Mouse (Mus musculus) myocyte (in vitro differentiated cells): ENCODE measurements around the gene Taf8. TPM values are rescaled to one million over a fixed set of nuclear protein-coding genes. Genes with fewer than 3 reads are reported as not detected.
A peak's percentile ranks its signal among the peaks of the same experiment; 100 is the strongest.

Experiments
- H3K27me3 ChIP-seq: one replicate; pipeline ENCODE4 v1.6.1; 2011; ENCODE audit not compliant: control insufficient read depth, insufficient read depth, insufficient read length
- H3K36me3 ChIP-seq: one replicate; pipeline ENCODE4 v1.6.1; 2011; ENCODE audit not compliant: control insufficient read depth, insufficient read depth
- H3K4me2 ChIP-seq: one replicate; pipeline ENCODE4 v1.6.1; 2011; ENCODE audit warnings: low read depth, control low read depth
- H3K4me3 ChIP-seq: one replicate; pipeline ENCODE4 v1.5.1; 2011; ENCODE audit warnings: mild to moderate bottlenecking, control low read depth, moderate library complexity
- H3K79me2 ChIP-seq: one replicate; pipeline ENCODE4 v1.6.1; 2011; ENCODE audit not compliant: control insufficient read depth, insufficient read depth
- H3ac ChIP-seq: one replicate; pipeline ENCODE4 v1.6.1; 2011; ENCODE audit not compliant: control insufficient read depth, insufficient read length
- CEBPB ChIP-seq: IDR thresholded peaks from 2 replicates; pipeline ENCODE4 v1.6.1; 2011; ENCODE audit warnings: mild to moderate bottlenecking, moderate library complexity; ENCODE audit not compliant: poor library complexity, insufficient read depth, severe bottlenecking
- E2F4 ChIP-seq: IDR thresholded peaks from one replicate; pipeline ENCODE4 v1.6.1; 2011; ENCODE audit warnings: mild to moderate bottlenecking, control low read depth, moderate library complexity; ENCODE audit not compliant: insufficient read depth
- MAX ChIP-seq: IDR thresholded peaks from one replicate; pipeline ENCODE4 v1.6.1; 2011; ENCODE audit warnings: low read depth, mild to moderate bottlenecking, control low read depth
- MYOD1 ChIP-seq, 3 experiments: IDR thresholded peaks; one replicate each; pipeline ENCODE4 v1.6.1; 2011; ENCODE audit warnings: control low read depth in 2 of 3, low read depth in 2 of 3, mild to moderate bottlenecking in 2 of 3, moderate library complexity in 1 of 3; ENCODE audit not compliant: insufficient read length in 2 of 3, control insufficient read depth in 1 of 3
- MYOG ChIP-seq, 3 experiments: IDR thresholded peaks; one replicate each; pipeline ENCODE4 v1.6.1; 2011; ENCODE audit warnings: control low read depth in 2 of 3, low read depth in 2 of 3, mild to moderate bottlenecking in 2 of 3; ENCODE audit not compliant: insufficient read length in 2 of 3, control insufficient read depth in 1 of 3, insufficient read depth in 1 of 3
- POLR2A ChIP-seq: IDR thresholded peaks from one replicate; pipeline ENCODE4 v1.6.1; 2011; ENCODE audit warnings: low read depth, mild to moderate bottlenecking, control low read depth, moderate library complexity; ENCODE audit not compliant: insufficient read length
- POLR2AphosphoS2 ChIP-seq: IDR thresholded peaks from one replicate; pipeline ENCODE4 v1.6.1; 2011; ENCODE audit warnings: low read depth, control low read depth; ENCODE audit not compliant: insufficient read length
- REST ChIP-seq: IDR thresholded peaks from one replicate; pipeline ENCODE4 v1.6.1; 2011; ENCODE audit warnings: mild to moderate bottlenecking, control low read depth, moderate library complexity; ENCODE audit not compliant: insufficient read depth, insufficient read length
- SRF ChIP-seq: IDR thresholded peaks from one replicate; pipeline ENCODE4 v1.6.1; 2011; ENCODE audit warnings: low read depth; ENCODE audit not compliant: control insufficient read depth, insufficient read length
- TCF12 ChIP-seq: IDR thresholded peaks from one replicate; pipeline ENCODE4 v1.6.1; 2011; ENCODE audit warnings: mild to moderate bottlenecking, control low read depth; ENCODE audit not compliant: poor library complexity, insufficient read depth, severe bottlenecking
- TCF3 ChIP-seq: IDR thresholded peaks from one replicate; pipeline ENCODE4 v1.6.1; 2011; ENCODE audit warnings: low read depth, control low read depth; ENCODE audit not compliant: insufficient read length
- USF1 ChIP-seq: IDR thresholded peaks from one replicate; pipeline ENCODE4 v1.6.1; 2011; ENCODE audit warnings: low read depth, mild to moderate bottlenecking, control low read depth, moderate library complexity
- polyA plus RNA-seq: library from polyadenylated mRNA; unstranded; fragments of >200 nt; fragmentation: generic; extraction: Trizol; gene quantifications from one replicate; pipeline ENCODE4 v1.2.1, GENCODE M21; 2012; ENCODE audit warnings: missing spikeins

Gene Taf8
- polyA plus RNA-seq, 1 experiment, result 13.4 TPM

- Histone ChIP-seq H3K27me3 (no peaks in the 10 kb centered on the region), H3ac (no peak overlapping the region), H3K79me2 (peaks cover 5% of the 10 kb centered on the region), H3K36me3 (no peaks in the 10 kb centered on the region), H3K4me3 (no peak overlapping the region), H3K4me2 (peak overlapping the region; percentile 18)
- TF ChIP-seq TCF12 (no peak), MAX (no peak), POLR2AphosphoS2 (no peak), SRF (no peak), MYOD1 (IDR thresholded peaks at IDR 0.05; ENCODE audit: control insufficient read depth in 1 of 3, insufficient read length in 2 of 3, low read depth in 2 of 3) (no peak), USF1 (no peak), CEBPB (no peak), MYOG (IDR thresholded peaks at IDR 0.05; ENCODE audit: control insufficient read depth in 1 of 3, insufficient read depth in 1 of 3, insufficient read length in 2 of 3, low read depth in 2 of 3) (no peak), TCF3 (no peak), POLR2A (no peak), REST (no peak), E2F4 (no peak)
These were observed 7.1 kb upstream of the Taf8 start for GRCm38 (mm10) chr17:47509031-47509705.

GRCm38 (mm10) chr17:47508012-47508608 is 6.0 kb upstream of the Taf8 start:
- H3K4me2 ChIP-seq, result peak overlapping the region; percentile 95

GRCm38 (mm10) chr17:47507523-47507922 is 5.4 kb upstream of the Taf8 start:
- H3K27me3 ChIP-seq, result no peaks in the 10 kb centered on the region
- TF ChIP-seq TCF12 (no peak), MYOG (IDR thresholded peaks at IDR 0.05; ENCODE audit: control insufficient read depth in 1 of 3, insufficient read depth in 1 of 3, insufficient read length in 2 of 3, low read depth in 2 of 3) (no peak), POLR2A (no peak), E2F4 (no peak), SRF (no peak), MYOD1 (IDR thresholded peaks at IDR 0.05; ENCODE audit: control insufficient read depth in 1 of 3, insufficient read length in 2 of 3, low read depth in 2 of 3) (no peak), POLR2AphosphoS2 (no peak), REST (no peak), MAX (no peak), CEBPB (no peak), USF1 (no peak), TCF3 (no peak)
- no peaks in the 10 kb centered on the region for H3K36me3 ChIP-seq
- H3K4me3 ChIP-seq, result peak overlapping the region; percentile 23
- H3K4me2 ChIP-seq, result peak overlapping the region; percentile 95
- H3K79me2 ChIP-seq, result peaks cover 5% of the 10 kb centered on the region
- no peak overlapping the region for H3ac ChIP-seq

More at GRCm38 (mm10) chr17:47508012-47508608, 6.0 kb upstream of the Taf8 start:
- Histone ChIP-seq H3K27me3 (no peaks in the 10 kb centered on the region), H3K4me3 (no peak overlapping the region), H3ac (no peak overlapping the region), H3K36me3 (no peaks in the 10 kb centered on the region), H3K79me2 (peaks cover 5% of the 10 kb centered on the region)
- no peak for TF ChIP-seq MYOD1 (IDR thresholded peaks at IDR 0.05; ENCODE audit: control insufficient read depth in 1 of 3, insufficient read length in 2 of 3, low read depth in 2 of 3)
- no peak for TF ChIP-seq TCF3
- peak; percentile 36 for TF ChIP-seq POLR2A
- TF ChIP-seq SRF, result no peak

GRCm38 (mm10) chr17:47506697-47507096 is 4.6 kb upstream of the Taf8 start:
- Histone ChIP-seq H3K27me3 (no peaks in the 10 kb centered on the region), H3K36me3 (no peaks in the 10 kb centered on the region), H3K79me2 (no peaks in the 10 kb centered on the region), H3ac (no peak overlapping the region), H3K4me2 (peak overlapping the region; percentile 95), H3K4me3 (peak overlapping the region; percentile 23)
- no peak for TF ChIP-seq POLR2A
- no peak for TF ChIP-seq POLR2AphosphoS2
- TF ChIP-seq REST, result no peak
- TF ChIP-seq USF1, result no peak
- TF ChIP-seq TCF12, result no peak
- no peak for TF ChIP-seq MYOD1 (IDR thresholded peaks at IDR 0.05; ENCODE audit: control insufficient read depth in 1 of 3, insufficient read length in 2 of 3, low read depth in 2 of 3)
- TF ChIP-seq CEBPB, result no peak
- no peak for TF ChIP-seq TCF3
- TF ChIP-seq E2F4, result no peak
- TF ChIP-seq SRF, result no peak
- TF ChIP-seq MAX, result no peak
- TF ChIP-seq MYOG (IDR thresholded peaks at IDR 0.05; ENCODE audit: control insufficient read depth in 1 of 3, insufficient read depth in 1 of 3, insufficient read length in 2 of 3, low read depth in 2 of 3), result no peak

GRCm38 (mm10) chr17:47506042-47506441 is 4.0 kb upstream of the Taf8 start:
- Histone ChIP-seq H3K79me2 (peaks cover under 1% of the 10 kb centered on the region), H3ac (no peak overlapping the region), H3K4me2 (peak overlapping the region; percentile 95), H3K27me3 (no peaks in the 10 kb centered on the region), H3K4me3 (peak overlapping the region; percentile 23), H3K36me3 (no peaks in the 10 kb centered on the region)
- TF ChIP-seq MYOG (IDR thresholded peaks at IDR 0.05; ENCODE audit: control insufficient read depth in 1 of 3, insufficient read depth in 1 of 3, insufficient read length in 2 of 3, low read depth in 2 of 3) (no peak), REST (no peak), TCF12 (no peak), MYOD1 (IDR thresholded peaks at IDR 0.05; ENCODE audit: control insufficient read depth in 1 of 3, insufficient read length in 2 of 3, low read depth in 2 of 3) (no peak), MAX (no peak), USF1 (no peak), TCF3 (no peak), CEBPB (no peak), POLR2AphosphoS2 (no peak), E2F4 (no peak), SRF (no peak), POLR2A (no peak)
